Mouse (Mus musculus) liver, embryonic 12.5 days (tissue): Measurements from ENCODE around the gene BC003965. TPM values are rescaled to one million over a fixed set of nuclear protein-coding genes. Genes with fewer than 3 reads are reported as not detected.

ENCODE experiments used
- ATAC-seq: fragments of 200-750 bp; cut with Nextera tagmentation; 2 replicates; pipeline ENCODE4 v1.8.0; 2017; ENCODE audit warnings: moderate number of reproducible peaks, mild to moderate bottlenecking, moderate library complexity
- H3K27ac ChIP-seq: fragments of 300-500 bp; sonication (generic); 2 replicates; pipeline ENCODE4 v1.5.1; 2016; ENCODE audit warnings: mild to moderate bottlenecking
- H3K27me3 ChIP-seq: fragments of 300-500 bp; sonication (generic); replicated peaks from 2 replicates; pipeline ENCODE4 v1.6.1; 2016; ENCODE audit warnings: mild to moderate bottlenecking, moderate library complexity
- H3K36me3 ChIP-seq: fragments of 300-500 bp; sonication (generic); 2 replicates; pipeline ENCODE4 v1.6.1; 2016; ENCODE audit warnings: mild to moderate bottlenecking, moderate library complexity
- H3K4me1 ChIP-seq: fragments of 300-500 bp; sonication (generic); 2 replicates; pipeline ENCODE4 v1.6.1; 2016
- H3K4me2 ChIP-seq: fragments of 300-500 bp; sonication (generic); 2 replicates; pipeline ENCODE4 v1.6.1; 2016; ENCODE audit warnings: mild to moderate bottlenecking, moderate library complexity
- H3K4me3 ChIP-seq: fragments of 300-500 bp; sonication (generic); 2 replicates; pipeline ENCODE4 v1.5.1; 2016; ENCODE audit warnings: mild to moderate bottlenecking, moderate library complexity
- H3K9ac ChIP-seq: fragments of 300-500 bp; sonication (generic); 2 replicates; pipeline ENCODE4 v1.6.1; 2016; ENCODE audit warnings: mild to moderate bottlenecking, moderate library complexity
- H3K9me3 ChIP-seq: fragments of 300-500 bp; sonication (generic); replicated peaks from 2 replicates; pipeline ENCODE4 v1.6.1; 2016; ENCODE audit warnings: mild to moderate bottlenecking, moderate library complexity
- WGBS: fragments of 180-500 bp; shearing (Covaris S2); methylation state at CpG from one replicate; pipeline ENCODE4 v1.1.7; 2016; ENCODE audit not compliant: insufficient replicate concordance; 5-methylcytosine and 5-hydroxymethylcytosine counted together
- polyA plus RNA-seq: library from polyadenylated mRNA; unstranded; fragments of >200 nt; fragmentation: Nextera tagmentation; extraction: Ambion mirVana; gene quantifications from 2 replicates; pipeline ENCODE4 v1.2.1, GENCODE M21; 2016

Gene BC003965
- polyA plus RNA-seq, 1 experiment from 2014 or later = 32.1 TPM

GRCm38 (mm10) chr17:25184961-25185360 lies 607 bp downstream of the BC003965 start:
- WGBS = 5% methylated on average over 17 of the region's 17 CpGs
- Histone ChIP-seq H3K9me3 (no peaks in the 10 kb centered on the region), H3K27ac (peak overlapping the region; percentile 91), H3K27me3 (peaks cover 25% of the 10 kb centered on the region), H3K36me3 (peaks cover 8% of the 10 kb centered on the region), H3K9ac (peak overlapping the region; percentile 86), H3K4me3 (peak overlapping the region; percentile 92), H3K4me1 (peaks cover 58% of the 10 kb centered on the region), H3K4me2 (peak overlapping the region; percentile 92)
- ATAC-seq = peak; percentile 27

- H3K4me3 ChIP-seq = peak overlapping the region; percentile 92
- no peak for ATAC-seq
These were observed 3.4 kb downstream of the BC003965 start for GRCm38 (mm10) chr17:25187784-25188149.

GRCm38 (mm10) chr17:25188150-25189031 lies 4.0 kb downstream of the BC003965 start, which contains the start of gene Unkl:
Unkl (plus strand) TSS chr17:25188397.
- Histone ChIP-seq H3K4me3 (peak within 1 kb of the TSS; percentile 92), H3K9me3 (no peaks in the 10 kb centered on the region), H3K36me3 (peaks cover 33% of the 10 kb centered on the region), H3K27me3 (no peaks in the 10 kb centered on the region), H3K4me2 (peak within 1 kb of the TSS; percentile 97), H3K9ac (peak within 1 kb of the TSS; percentile 89), H3K4me1 (peaks cover 59% of the 10 kb centered on the region), H3K27ac (peak within 1 kb of the TSS; percentile 87)
- WGBS = under 1% methylated on average over 103 of the region's 104 CpGs
- peak; percentile 30; the same call in 1 of the 2 replicates for ATAC-seq

More at GRCm38 (mm10) chr17:25187784-25188149, 3.4 kb downstream of the BC003965 start:
- Histone ChIP-seq H3K27ac (peak overlapping the region; percentile 87), H3K9me3 (no peaks in the 10 kb centered on the region), H3K9ac (peak overlapping the region; percentile 89), H3K4me2 (peak overlapping the region; percentile 97), H3K27me3 (no peaks in the 10 kb centered on the region), H3K36me3 (peaks cover 27% of the 10 kb centered on the region), H3K4me1 (peaks cover 64% of the 10 kb centered on the region)
- 5% methylated on average over 11 of the region's 11 CpGs for WGBS

DNA sequence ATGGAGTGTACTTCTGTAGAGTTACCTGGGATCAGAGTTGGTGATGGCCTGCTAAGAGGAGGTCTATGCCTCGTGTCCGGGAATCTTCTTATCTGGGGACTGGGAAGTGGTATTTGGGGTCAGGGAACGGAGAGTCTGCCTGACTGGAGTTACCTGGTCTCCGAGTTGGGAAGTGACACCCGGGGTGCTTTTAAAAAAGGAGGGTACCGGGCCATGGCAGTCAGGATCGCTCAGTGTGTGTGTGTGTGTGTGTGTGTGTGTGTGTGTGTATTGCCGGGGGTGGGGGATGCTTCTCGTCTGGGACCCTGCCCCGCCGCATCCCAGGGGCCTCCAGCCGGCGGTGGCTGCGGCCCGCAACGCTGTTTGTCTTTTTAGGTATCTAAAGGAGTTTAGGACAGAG lies 4.7 kb downstream of the BC003965 start:
- no peak for ATAC-seq
- 0 out of 2 replicates have a peak overlapping the region, but pooled peaks have one; percentile 87 for H3K27ac ChIP-seq
- WGBS = 8% methylated on average over 16 of the region's 16 CpGs
- H3K4me1 ChIP-seq = peaks cover 53% of the 10 kb centered on the region
- H3K4me3 ChIP-seq = peak overlapping the region; percentile 92
- H3K9ac ChIP-seq = peak overlapping the region; percentile 89
- H3K36me3 ChIP-seq = peaks cover 40% of the 10 kb centered on the region
- no peaks in the 10 kb centered on the region for H3K27me3 ChIP-seq
- peak overlapping the region; percentile 97 for H3K4me2 ChIP-seq
- no peaks in the 10 kb centered on the region for H3K9me3 ChIP-seq

GRCm38 (mm10) chr17:25202401-25202800 lies 18.0 kb downstream of the BC003965 start:
- Histone ChIP-seq H3K4me2 (no peak overlapping the region), H3K4me3 (no peak overlapping the region), H3K27me3 (no peaks in the 10 kb centered on the region), H3K27ac (no peak overlapping the region), H3K36me3 (peaks cover 85% of the 10 kb centered on the region), H3K4me1 (peaks cover 2% of the 10 kb centered on the region), H3K9me3 (no peaks in the 10 kb centered on the region), H3K9ac (no peak overlapping the region)
- ATAC-seq = no peak
- WGBS = 84% methylated on average over 4 of the region's 4 CpGs

DNA sequence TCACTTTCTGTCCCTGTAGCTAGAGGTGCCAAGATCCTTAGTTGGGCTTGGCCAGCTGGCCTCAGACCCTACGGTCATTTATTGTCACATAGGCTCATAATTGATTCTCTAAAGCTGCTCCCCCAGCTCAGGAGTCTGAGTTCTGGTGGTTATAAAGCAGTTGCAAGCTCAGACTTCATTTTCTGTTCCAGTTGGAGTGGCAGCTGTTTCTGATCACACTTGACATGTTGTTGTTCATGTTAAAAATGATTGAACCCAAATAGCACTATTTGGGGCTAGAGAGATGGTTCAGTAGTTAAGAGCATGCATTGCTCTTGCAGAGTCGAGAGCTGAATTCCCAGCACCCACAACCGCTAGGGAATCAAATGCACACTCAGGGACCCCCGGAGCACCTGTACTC lies 25.7 kb downstream of the BC003965 start:
- Histone ChIP-seq H3K36me3 (peaks cover 95% of the 10 kb centered on the region), H3K4me3 (no peak overlapping the region), H3K27me3 (no peaks in the 10 kb centered on the region), H3K4me1 (no peaks in the 10 kb centered on the region), H3K27ac (no peak overlapping the region), H3K9ac (no peak overlapping the region), H3K4me2 (no peak overlapping the region), H3K9me3 (no peaks in the 10 kb centered on the region)
- no peak for ATAC-seq
- 86% methylated on average over 4 of the region's 4 CpGs for WGBS

- H3K36me3 ChIP-seq = peaks cover 95% of the 10 kb centered on the region
- no peak for ATAC-seq
These were observed 26.5 kb downstream of the BC003965 start for GRCm38 (mm10) chr17:25210680-25211466.

DNA sequence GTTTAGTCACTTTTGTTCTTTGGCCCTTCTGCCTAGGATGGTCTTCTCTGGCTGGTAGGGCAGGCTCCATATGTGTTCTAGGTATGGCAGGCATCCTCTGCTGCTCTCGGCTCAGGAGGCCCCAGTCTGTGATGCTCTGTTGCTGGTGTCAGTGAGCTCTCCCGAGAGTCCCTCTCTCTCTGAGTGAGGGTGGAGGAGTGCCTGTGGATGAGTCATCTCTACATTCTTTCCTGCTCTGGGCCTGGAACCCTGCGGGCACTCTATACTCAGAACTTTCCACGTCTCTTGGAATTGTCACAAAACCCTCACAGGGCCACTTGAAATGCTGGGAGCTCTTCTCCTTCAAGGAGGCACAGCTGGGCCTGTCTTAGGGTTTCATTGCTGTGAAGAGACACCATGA lies 27.4 kb downstream of the BC003965 start:
- H3K27me3 ChIP-seq = no peaks in the 10 kb centered on the region
- WGBS = 71% methylated on average over 4 of the region's 4 CpGs
- no peak overlapping the region for H3K4me2 ChIP-seq
- no peak overlapping the region for H3K27ac ChIP-seq
- no peak overlapping the region for H3K9ac ChIP-seq
- H3K4me3 ChIP-seq = no peak overlapping the region
- H3K36me3 ChIP-seq = peaks cover 95% of the 10 kb centered on the region
- H3K4me1 ChIP-seq = no peaks in the 10 kb centered on the region
- no peaks in the 10 kb centered on the region for H3K9me3 ChIP-seq
- no peak for ATAC-seq

More at GRCm38 (mm10) chr17:25210680-25211466, 26.5 kb downstream of the BC003965 start:
- H3K9ac ChIP-seq = no peak overlapping the region
- WGBS = 80% methylated on average over 15 of the region's 15 CpGs
- H3K9me3 ChIP-seq = no peaks in the 10 kb centered on the region
- H3K27me3 ChIP-seq = no peaks in the 10 kb centered on the region
- no peak overlapping the region for H3K4me2 ChIP-seq
- H3K27ac ChIP-seq = no peak overlapping the region
- no peaks in the 10 kb centered on the region for H3K4me1 ChIP-seq
- no peak overlapping the region for H3K4me3 ChIP-seq

DNA sequence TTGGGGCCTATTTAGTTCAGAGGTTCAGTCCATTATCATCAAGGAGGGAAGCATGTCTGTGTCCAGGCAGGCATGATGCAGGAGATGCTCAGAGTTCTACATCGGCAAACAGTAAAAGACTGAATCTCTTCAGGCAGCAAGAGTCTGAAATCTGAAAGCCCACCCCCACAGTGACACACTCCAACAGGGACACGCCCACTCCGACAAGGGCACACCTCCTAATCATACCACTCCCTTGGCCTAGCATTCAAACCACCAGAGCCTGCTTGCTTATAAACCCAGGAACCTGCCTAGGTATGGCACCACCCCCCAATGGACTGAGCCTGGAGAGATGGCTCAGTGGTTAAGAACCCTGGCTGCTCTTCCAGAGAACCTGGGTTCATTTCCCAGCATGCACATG lies 31.1 kb downstream of the BC003965 start:
- no peak overlapping the region for H3K4me2 ChIP-seq
- peaks cover 82% of the 10 kb centered on the region for H3K36me3 ChIP-seq
- 76% methylated on average over 3 of the region's 3 CpGs for WGBS
- H3K4me3 ChIP-seq = no peak overlapping the region
- H3K9ac ChIP-seq = no peak overlapping the region
- H3K27ac ChIP-seq = no peak overlapping the region
- H3K9me3 ChIP-seq = no peaks in the 10 kb centered on the region
- no peaks in the 10 kb centered on the region for H3K27me3 ChIP-seq
- H3K4me1 ChIP-seq = peaks cover 6% of the 10 kb centered on the region; the same call in 1 of the 2 replicates
- ATAC-seq = no peak

GRCm38 (mm10) chr17:25218967-25219366 lies 34.6 kb downstream of the BC003965 start:
- no peak for ATAC-seq
- Histone ChIP-seq H3K4me2 (no peak overlapping the region), H3K9ac (no peak overlapping the region), H3K4me1 (peaks cover 28% of the 10 kb centered on the region), H3K27ac (no peak overlapping the region), H3K27me3 (no peaks in the 10 kb centered on the region), H3K36me3 (peaks cover 51% of the 10 kb centered on the region), H3K4me3 (no peak overlapping the region), H3K9me3 (no peaks in the 10 kb centered on the region)
- WGBS = 84% methylated on average over 9 of the region's 9 CpGs

DNA sequence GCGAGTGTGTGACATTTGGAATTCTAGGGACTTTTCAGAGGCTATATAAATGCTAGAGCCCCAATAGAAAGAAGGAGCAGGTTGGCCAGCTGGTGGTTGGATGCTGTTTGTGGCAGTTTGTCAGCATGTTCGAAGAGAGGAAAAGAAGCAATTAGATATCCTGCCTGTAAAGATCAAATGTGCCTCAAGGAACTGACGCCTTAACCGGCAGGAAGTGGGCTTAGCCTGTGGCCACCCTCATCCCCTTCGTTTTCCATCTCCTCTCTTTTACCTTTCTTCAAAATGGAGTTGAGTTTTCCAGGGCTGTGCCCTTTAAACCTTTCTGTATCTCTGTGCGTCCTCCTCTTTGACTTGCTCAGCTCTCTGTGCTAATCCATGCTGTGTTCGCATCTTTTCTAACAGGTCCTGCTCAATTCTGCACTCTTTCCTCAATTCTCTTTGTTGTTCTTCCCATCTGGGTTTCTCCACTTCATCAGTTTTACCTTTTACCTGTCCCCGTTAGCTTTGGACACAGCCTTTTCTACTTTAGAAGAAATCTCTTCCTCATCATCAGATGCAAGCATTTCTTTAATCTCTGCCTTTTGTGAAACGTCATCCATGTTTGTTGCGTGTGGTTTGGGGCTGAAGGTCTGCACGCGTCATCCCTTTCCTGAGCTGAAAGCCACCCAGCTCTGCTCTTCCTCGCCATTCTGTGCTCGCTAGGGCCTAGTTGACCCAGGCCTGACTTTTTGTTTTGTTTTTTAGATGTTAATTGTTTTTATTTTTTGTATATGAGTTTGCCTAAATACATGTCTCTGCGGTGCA lies 35.3 kb downstream of the BC003965 start:
- no peak overlapping the region for H3K9ac ChIP-seq
- 77% methylated on average over 15 of the region's 15 CpGs for WGBS
- no peaks in the 10 kb centered on the region for H3K9me3 ChIP-seq
- ATAC-seq = no peak
- H3K36me3 ChIP-seq = peaks cover 43% of the 10 kb centered on the region
- H3K4me2 ChIP-seq = no peak overlapping the region
- no peak overlapping the region; the same call in 1 of the 2 replicates for H3K27ac ChIP-seq
- H3K4me3 ChIP-seq = no peak overlapping the region
- H3K27me3 ChIP-seq = no peaks in the 10 kb centered on the region
- H3K4me1 ChIP-seq = peaks cover 36% of the 10 kb centered on the region
